Mouse (Mus musculus) liver, embryonic 14.5 days (tissue): ENCODE results near the gene Trio.
A peak's percentile ranks its signal among the peaks of the same experiment; 100 is the strongest.

Source experiments
- CTCF ChIP-seq: IDR thresholded peaks from 2 replicates; pipeline ENCODE4 v1.5.1; 2016; ENCODE audit warnings: antibody characterized with exemption, low read depth, control low read depth
- EP300 ChIP-seq: IDR thresholded peaks from 2 replicates; pipeline ENCODE4 v1.6.1; 2016; ENCODE audit warnings: antibody characterized with exemption, low read depth

DNA sequence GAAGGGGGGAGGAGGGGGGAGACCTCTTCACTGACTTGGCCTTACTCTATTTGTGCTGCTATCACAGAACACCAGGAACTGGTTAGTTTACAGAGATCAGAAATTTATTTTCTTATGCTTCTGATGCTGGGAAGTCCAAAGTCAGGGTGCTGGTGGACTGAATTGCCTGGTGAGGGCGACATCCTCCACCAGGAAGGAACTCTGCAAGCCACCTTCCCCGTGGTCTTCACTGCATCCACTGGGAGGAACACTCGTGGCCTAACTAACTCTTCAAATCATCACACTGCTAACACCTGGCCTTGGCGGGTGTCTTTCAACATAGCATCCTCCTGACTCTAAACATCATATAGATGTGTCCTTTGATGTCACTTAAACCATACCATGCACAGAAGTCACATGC lies 109.4 kb downstream of the Trio start:
- TF ChIP-seq EP300 (no peak), CTCF (peak; percentile 13; the same call in 1 of the 2 replicates)
